In genomic region chr11:87568255-87568953, GRCm38 (mm10) we compare ENCODE assay signal across 8 mouse cellular contexts. TPM values are rescaled to one million over a fixed set of nuclear protein-coding genes. Genes with fewer than 3 reads are reported as not detected.
DNase-seq lines count a peak whose midpoint lies in the region; ATAC-seq and TF ChIP-seq lines count a peak whose summit lies in the region.

TSS of gene Sept4 (plus strand) at chr11:87568903.

- H3K27me3 ChIP-seq in stomach, postnatal 0 days (ENCODE audit: control insufficient read depth, insufficient read depth, low read length): no peaks in the 10 kb centered on the region

- TF ChIP-seq POLR2A in cortical plate, adult 2 months (IDR thresholded peaks at IDR 0.05; ENCODE audit: extremely low read depth, insufficient read depth, low read length): no peak

- no peak within 1 kb of the TSS for H3K9ac ChIP-seq in stomach, postnatal 0 days (ENCODE audit: low read length)

- intact Hi-C loops in heart, postnatal 10 days (cut with DNase I): no loop called here
- intact Hi-C loops in left cerebral cortex, postnatal 36 days (cut with DNase I): no loop called here

- TF ChIP-seq CTCF in cortical plate, adult 2 months (IDR thresholded peaks at IDR 0.05; ENCODE audit: extremely low read depth, insufficient read depth, low read length): no peak
- no peak for TF ChIP-seq CTCF in stomach, postnatal 0 days (IDR thresholded peaks at IDR 0.05; ENCODE audit: low read depth)

- peak within 1 kb of the TSS; percentile 14; the same call in 1 of the 2 replicates for H3K4me3 ChIP-seq in cortical plate, adult 2 months (ENCODE audit: insufficient read depth, low read length)
- H3K4me3 ChIP-seq in stomach, postnatal 0 days (ENCODE audit: low read depth, low read length): no peak within 1 kb of the TSS

- ATAC-seq in stomach, postnatal 0 days (ENCODE audit: low FRiP score, low TSS enrichment): no peak
- ATAC-seq in activated CD4-positive, CD25-positive, alpha-beta regulatory T cell, adult 4 months: no peak

- H3K4me2 ChIP-seq in stomach, postnatal 0 days (replicated peaks; ENCODE audit: low read depth): no peak within 1 kb of the TSS

- peaks cover 4% of the 10 kb centered on the region; the same call in 1 of the 2 replicates for H3K4me1 ChIP-seq in cortical plate, adult 2 months (ENCODE audit: control insufficient read depth, insufficient read depth, low read length)
- H3K4me1 ChIP-seq in stomach, postnatal 0 days (replicated peaks; ENCODE audit: control insufficient read depth, insufficient read depth): no peaks in the 10 kb centered on the region

- DNase-seq in layer of hippocampus, adult 8-10 months (ENCODE audit: low spot score in 2 of 2): no peak
- no peak for DNase-seq in layer of hippocampus, adult 9-10 months (ENCODE audit: low spot score)
- no peak for DNase-seq in heart, postnatal 10 days
- DNase-seq in left cerebral cortex, postnatal 36 days (ENCODE audit: low spot score in 2 of 2): no peak
- no peak for DNase-seq in stomach, postnatal 0 days (ENCODE audit: low spot score)
- DNase-seq in spleen, postnatal 10 days (ENCODE audit: low spot score in 2 of 2): no peak

- no peaks in the 10 kb centered on the region for H3K9me3 ChIP-seq in stomach, postnatal 0 days (ENCODE audit: control insufficient read depth, low read length)

- WGBS in stomach, postnatal 0 days: 80% methylated on average over 7 of the region's 7 CpGs

- H3K36me3 ChIP-seq in stomach, postnatal 0 days (ENCODE audit: control insufficient read depth, insufficient read depth, low read length): no peaks in the 10 kb centered on the region

- no peak for TF ChIP-seq EP300 in stomach, postnatal 0 days (optimal IDR thresholded peaks at IDR 0.05)

- H3K27ac ChIP-seq in cortical plate, adult 2 months (ENCODE audit: insufficient read depth, low read length): no peak within 1 kb of the TSS
- no peak within 1 kb of the TSS for H3K27ac ChIP-seq in stomach, postnatal 0 days (replicated peaks)

RNA-seq across cellular contexts. Expression of gene Sept4, which starts in this region (rescaled TPM):
- total RNA-seq in layer of hippocampus, adult 8-10 months (2022): 100 to 1,000 TPM; 174 to 201 (median 193) TPM
- 424 and 429 TPM in 2 replicates for polyA plus RNA-seq in cortical plate, adult 2 months (2012; rRNA removed)
- total RNA-seq in heart, postnatal 10 days (2021): 10 to 100 TPM; 89.3 to 99.0 TPM
- 100 to 1,000 TPM; 161 to 227 TPM for total RNA-seq in left cerebral cortex, postnatal 36 days (2021)
- 25.5 and 26.3 TPM in 2 replicates for polyA plus RNA-seq in stomach, postnatal 0 days (2015; fragmentation: Nextera tagmentation; extraction: Ambion mirVana)
- 1 to 10 TPM in 1 of 2 experiments, under 1 TPM in 1; 0.49 to 2.5 TPM for polyA plus RNA-seq in activated CD4-positive, CD25-positive, alpha-beta regulatory T cell, adult 4 months (2017; shearing (Covaris generic))

Comparison
In these comparisons a context has a peak if more than half of its experiments do, and no peak if none do; other contexts are left out.
1. RNA of gene Sept4 (polyA plus RNA-seq): 424 to 429 TPM in cortical plate, adult 2 months; 25.5 to 26.3 TPM in stomach, postnatal 0 days and 0.49 to 2.5 TPM in activated CD4-positive, CD25-positive, alpha-beta regulatory T cell, adult 4 months; every median in the first group is over 10 times any median in the second.